In genomic region chr11:116581376-116581814, GRCm38 (mm10) we compare ENCODE assay signal across 8 mouse cellular contexts. TPM values are rescaled to one million over a fixed set of nuclear protein-coding genes. Genes with fewer than 3 reads are reported as not detected.
DNase-seq lines count a peak whose midpoint lies in the region; ATAC-seq and TF ChIP-seq lines count a peak whose summit lies in the region.

TSS of gene Ube2o (minus strand) at chr11:116581447.

- H3K9ac ChIP-seq in kidney, embryonic 15.5 days, result peak within 1 kb of the TSS; percentile 92
- peak within 1 kb of the TSS; percentile 95 for H3K9ac ChIP-seq in limb, embryonic 15.5 days

- H3K27ac ChIP-seq in embryonic fibroblast, embryonic 13.5 days (ENCODE audit: insufficient read depth, low read length), result peak within 1 kb of the TSS; percentile 51; the same call in 1 of the 2 replicates
- peak within 1 kb of the TSS; percentile 96 for H3K27ac ChIP-seq in heart, embryonic 10.5 days
- H3K27ac ChIP-seq in kidney, embryonic 15.5 days, result peak within 1 kb of the TSS; percentile 75
- H3K27ac ChIP-seq in limb, embryonic 15.5 days, result peak within 1 kb of the TSS; percentile 84

- H3K4me2 ChIP-seq in kidney, embryonic 15.5 days, result peak within 1 kb of the TSS; percentile 88
- H3K4me2 ChIP-seq in limb, embryonic 15.5 days, result peak within 1 kb of the TSS; percentile 91

- peak; percentile 69; the same call in 1 of the 2 replicates for TF ChIP-seq POLR2A in embryonic fibroblast, embryonic 13.5 days (IDR thresholded peaks at IDR 0.05; ENCODE audit: low read depth, low read length)

- DNase-seq in CD4-positive helper T cell, adult 2 months (ENCODE audit: low read depth, low spot score), result peak; percentile 93
- DNase-seq in brain, adult 2 months (ENCODE audit: low read depth, low spot score), result peak; percentile 92
- peak; percentile 88 for DNase-seq in heart, embryonic 10.5 days (ENCODE audit: low spot score)
- peak; percentile 42 to 77 for DNase-seq in monocyte, adult 2 months (ENCODE audit: low read depth in 1 of 2, low spot score in 2 of 2)
- peak; percentile 91 to 97 for DNase-seq in spleen, postnatal 4 days (ENCODE audit: low spot score in 2 of 2)

- no peaks in the 10 kb centered on the region for H3K36me3 ChIP-seq in heart, embryonic 10.5 days
- no peaks in the 10 kb centered on the region for H3K36me3 ChIP-seq in kidney, embryonic 15.5 days
- H3K36me3 ChIP-seq in limb, embryonic 15.5 days, result no peaks in the 10 kb centered on the region

- no peaks in the 10 kb centered on the region for H3K9me3 ChIP-seq in heart, embryonic 10.5 days
- H3K9me3 ChIP-seq in kidney, embryonic 15.5 days (replicated peaks), result no peaks in the 10 kb centered on the region
- no peaks in the 10 kb centered on the region for H3K9me3 ChIP-seq in limb, embryonic 15.5 days

- WGBS in heart, embryonic 10.5 days, result 1% methylated on average over 49 of the region's 51 CpGs
- 2% methylated on average over 26 of the region's 51 CpGs for WGBS in kidney, embryonic 15.5 days
- 2% methylated on average over 46 of the region's 51 CpGs for WGBS in limb, embryonic 15.5 days

- H3K4me3 ChIP-seq in embryonic fibroblast, embryonic 13.5 days (ENCODE audit: insufficient read depth, low read length), result peak within 1 kb of the TSS; percentile 80
- peak within 1 kb of the TSS; percentile 99 for H3K4me3 ChIP-seq in heart, embryonic 10.5 days
- H3K4me3 ChIP-seq in kidney, embryonic 15.5 days (replicated peaks), result peak within 1 kb of the TSS; percentile 99
- peak within 1 kb of the TSS; percentile 98 for H3K4me3 ChIP-seq in limb, embryonic 15.5 days

- TF ChIP-seq CTCF in embryonic fibroblast, embryonic 13.5 days (IDR thresholded peaks at IDR 0.05; ENCODE audit: borderline replicate concordance, insufficient read depth, low read length), result 0 out of 2 replicates have a peak, but pooled peaks have one; percentile 11

- ATAC-seq in kidney, embryonic 15.5 days (replicated peaks; ENCODE audit: low FRiP score), result peak; percentile 90
- ATAC-seq in limb, embryonic 15.5 days (ENCODE audit: insufficient number of reproducible peaks, low FRiP score, low TSS enrichment, low read depth), result peak; percentile 81

- no peaks in the 10 kb centered on the region for H3K4me1 ChIP-seq in embryonic fibroblast, embryonic 13.5 days (ENCODE audit: control insufficient read depth, insufficient read depth, low read length)
- peaks cover 41% of the 10 kb centered on the region for H3K4me1 ChIP-seq in heart, embryonic 10.5 days
- peaks cover 25% of the 10 kb centered on the region for H3K4me1 ChIP-seq in kidney, embryonic 15.5 days
- H3K4me1 ChIP-seq in limb, embryonic 15.5 days, result peaks cover 24% of the 10 kb centered on the region

- H3K27me3 ChIP-seq in heart, embryonic 10.5 days (ENCODE audit: insufficient read depth, poor library complexity, severe bottlenecking), result no peaks in the 10 kb centered on the region
- H3K27me3 ChIP-seq in kidney, embryonic 15.5 days, result no peaks in the 10 kb centered on the region
- H3K27me3 ChIP-seq in limb, embryonic 15.5 days, result no peaks in the 10 kb centered on the region

RNA-seq across cellular contexts. Expression of gene Ube2o, which starts in this region (rescaled TPM):
- 29.8 and 36.3 TPM in 2 replicates for polyA plus RNA-seq in embryonic fibroblast, embryonic 13.5 days (2011; ENCODE audit: insufficient read length, low read depth, missing spikeins)
- polyA plus RNA-seq in heart, embryonic 10.5 days (2016; fragmentation: Nextera tagmentation; extraction: Ambion mirVana), result 8.5 and 10.3 TPM in 2 replicates
- 7.3 and 7.4 TPM in 2 replicates for polyA plus RNA-seq in kidney, embryonic 15.5 days (2015; fragmentation: Nextera tagmentation; extraction: Ambion mirVana)
- 9.7 and 10.1 TPM in 2 replicates for polyA plus RNA-seq in limb, embryonic 15.5 days (2015; fragmentation: Nextera tagmentation; extraction: Ambion mirVana)

Comparison
In these comparisons a context has a peak if more than half of its experiments do, and no peak if none do; other contexts are left out.
1. Peak in every context shown above with its lines: DNase-seq, ATAC-seq, H3K4me3 ChIP-seq and H3K27ac ChIP-seq.